Mouse (Mus musculus) E14TG2a.4 (cell line): ENCODE measurements at regions not wholly inside any gene's neighbourhood (a gene's known extent, or its start where the extent isn't known, plus 50 kb on each side); places are given as distances from the start of the nearest gene placed in this dataset.

Experiments used
- CTCF ChIP-seq: conservative IDR thresholded peaks from 2 replicates; pipeline ENCODE4 v1.5.1; 2014; ENCODE audit warnings: low read length
- NANOG ChIP-seq: IDR thresholded peaks from 2 replicates; pipeline ENCODE4 v1.6.1; 2014; ENCODE audit warnings: borderline replicate concordance, low read length, mixed read lengths
- POU5F1 ChIP-seq: IDR thresholded peaks from 2 replicates; pipeline ENCODE4 v1.6.1; 2014; ENCODE audit warnings: low read length, borderline replicate concordance

DNA sequence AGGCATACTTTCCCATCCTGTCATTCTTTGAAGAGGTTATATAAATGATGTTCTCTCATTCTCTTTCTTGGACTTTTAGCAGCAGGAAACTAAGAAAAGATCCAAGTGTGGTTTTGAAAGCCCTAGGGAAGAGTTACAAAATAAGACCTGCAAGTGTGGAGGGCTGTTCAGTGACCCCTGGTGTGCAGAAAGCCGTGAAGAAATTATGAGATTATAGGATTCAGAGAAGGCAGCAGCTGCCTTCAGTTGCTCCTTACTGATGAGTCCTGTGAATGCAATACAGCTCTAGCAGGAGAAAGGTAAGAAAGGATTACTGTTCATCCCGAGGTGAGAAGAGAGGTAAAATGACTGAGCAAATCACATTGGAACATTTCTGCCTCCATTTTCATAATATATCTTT is 130.7 kb downstream of the Gm11232 start:
- TF ChIP-seq CTCF (no peak), POU5F1 (no peak), NANOG (no peak)
